Mouse (Mus musculus): ENCODE data around the gene Tyrp1. TPM values are rescaled to one million over a fixed set of nuclear protein-coding genes. Genes with fewer than 3 reads are reported as not detected.

The Tyrp1 gene
- total RNA-seq (2014; rRNA removed; ENCODE audit: low replicate concordance): 0.46 and 2.5 TPM in 2 replicates
- 0.70 and 0.99 TPM in 2 replicates for polyA plus RNA-seq (2015; fragmentation: Nextera tagmentation; extraction: Ambion mirVana)

- Histone ChIP-seq H3K27me3 (ENCODE audit: control insufficient read depth, insufficient read depth, low read length) (no peaks in the 10 kb centered on the region), H3K9ac (replicated peaks; ENCODE audit: low read depth, low read length) (no peak within 1 kb of the TSS), H3K9me3 (replicated peaks; ENCODE audit: control insufficient read depth, low read length) (no peaks in the 10 kb centered on the region), H3K27ac (ENCODE audit: low read depth) (no peak within 1 kb of the TSS), H3K4me3 (ENCODE audit: low read depth, low read length) (no peak within 1 kb of the TSS), H3K4me2 (ENCODE audit: low read depth, low read length) (no peak within 1 kb of the TSS), H3K4me1 (ENCODE audit: control insufficient read depth, insufficient read depth) (no peaks in the 10 kb centered on the region), H3K36me3 (replicated peaks; ENCODE audit: control insufficient read depth, insufficient read depth, low read length) (no peaks in the 10 kb centered on the region)
- WGBS: 39% methylated on average over 3 of the region's 3 CpGs
- TF ChIP-seq EP300 (IDR thresholded peaks at IDR 0.05; ENCODE audit: low read depth) (no peak), CTCF (IDR thresholded peaks at IDR 0.05; ENCODE audit: low read depth) (no peak)
- ATAC-seq (ENCODE audit: insufficient read depth, low read depth) (no peak), DNase-seq (ENCODE audit: low spot score) (no peak)
Measured at GRCm38 (mm10) chr4:80834050-80834449, at the start of gene Tyrp1. Gene Tyrp1, plus strand, starts transcription at chr4:80834123.

DNA sequence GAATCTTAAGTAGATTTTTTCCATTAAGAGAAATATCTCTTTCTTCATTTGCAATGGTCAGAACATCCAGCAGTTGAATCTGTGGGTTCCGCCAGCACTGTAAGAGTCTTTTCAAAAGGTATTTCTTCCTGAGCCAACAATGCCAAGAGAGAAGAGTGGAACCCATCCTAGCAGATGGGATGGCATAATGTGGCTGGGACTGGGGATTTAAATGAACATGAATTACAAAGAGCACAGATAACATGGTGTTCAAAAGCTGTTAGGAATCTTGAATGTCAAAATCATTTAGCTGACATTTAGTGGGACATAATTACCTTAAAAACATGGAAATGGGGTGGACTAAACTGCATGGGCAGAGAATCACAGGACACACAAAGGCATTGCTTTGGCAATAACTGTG lies 45.6 kb upstream of the Tyrp1 start:
- ATAC-seq (ENCODE audit: insufficient read depth, low read depth) (no peak), DNase-seq (ENCODE audit: low spot score) (no peak)
- 77% methylated on average over 1 of the region's 1 CpGs for WGBS
- no peak for TF ChIP-seq EP300 (IDR thresholded peaks at IDR 0.05; ENCODE audit: low read depth)
- Histone ChIP-seq H3K9me3 (replicated peaks; ENCODE audit: control insufficient read depth, low read length) (no peaks in the 10 kb centered on the region), H3K4me2 (ENCODE audit: low read depth, low read length) (no peak overlapping the region), H3K27ac (ENCODE audit: low read depth) (no peak overlapping the region), H3K4me1 (ENCODE audit: control insufficient read depth, insufficient read depth) (no peaks in the 10 kb centered on the region), H3K4me3 (ENCODE audit: low read depth, low read length) (no peak overlapping the region), H3K9ac (replicated peaks; ENCODE audit: low read depth, low read length) (no peak overlapping the region), H3K27me3 (ENCODE audit: control insufficient read depth, insufficient read depth, low read length) (no peaks in the 10 kb centered on the region), H3K36me3 (replicated peaks; ENCODE audit: control insufficient read depth, insufficient read depth, low read length) (no peaks in the 10 kb centered on the region)

- ATAC-seq (ENCODE audit: insufficient read depth, low read depth) (no peak), DNase-seq (ENCODE audit: low spot score) (no peak)
- Histone ChIP-seq H3K36me3 (replicated peaks; ENCODE audit: control insufficient read depth, insufficient read depth, low read length) (no peaks in the 10 kb centered on the region), H3K4me3 (ENCODE audit: low read depth, low read length) (no peak overlapping the region), H3K4me2 (ENCODE audit: low read depth, low read length) (no peak overlapping the region), H3K9me3 (replicated peaks; ENCODE audit: control insufficient read depth, low read length) (no peaks in the 10 kb centered on the region), H3K9ac (replicated peaks; ENCODE audit: low read depth, low read length) (no peak overlapping the region), H3K27me3 (ENCODE audit: control insufficient read depth, insufficient read depth, low read length) (no peaks in the 10 kb centered on the region), H3K4me1 (ENCODE audit: control insufficient read depth, insufficient read depth) (no peaks in the 10 kb centered on the region), H3K27ac (ENCODE audit: low read depth) (no peak overlapping the region)
- TF ChIP-seq EP300 (IDR thresholded peaks at IDR 0.05; ENCODE audit: low read depth) (no peak), CTCF (IDR thresholded peaks at IDR 0.05; ENCODE audit: low read depth) (no peak)
Measured at GRCm38 (mm10) chr4:80819511-80819910, 14.4 kb upstream of the Tyrp1 start.

GRCm38 (mm10) chr4:80821945-80822344 lies 12.0 kb upstream of the Tyrp1 start:
- no peak for ATAC-seq (ENCODE audit: insufficient read depth, low read depth)
- Histone ChIP-seq H3K9ac (replicated peaks; ENCODE audit: low read depth, low read length) (no peak overlapping the region), H3K4me3 (ENCODE audit: low read depth, low read length) (no peak overlapping the region), H3K4me1 (ENCODE audit: control insufficient read depth, insufficient read depth) (no peaks in the 10 kb centered on the region), H3K27me3 (ENCODE audit: control insufficient read depth, insufficient read depth, low read length) (no peaks in the 10 kb centered on the region), H3K4me2 (ENCODE audit: low read depth, low read length) (no peak overlapping the region), H3K27ac (ENCODE audit: low read depth) (no peak overlapping the region), H3K36me3 (replicated peaks; ENCODE audit: control insufficient read depth, insufficient read depth, low read length) (no peaks in the 10 kb centered on the region), H3K9me3 (replicated peaks; ENCODE audit: control insufficient read depth, low read length) (no peaks in the 10 kb centered on the region)
- TF ChIP-seq CTCF (IDR thresholded peaks at IDR 0.05; ENCODE audit: low read depth): no peak
- TF ChIP-seq EP300 (IDR thresholded peaks at IDR 0.05; ENCODE audit: low read depth): no peak
- no peak for DNase-seq (ENCODE audit: low spot score)
- 65% methylated on average over 3 of the region's 3 CpGs for WGBS

DNA sequence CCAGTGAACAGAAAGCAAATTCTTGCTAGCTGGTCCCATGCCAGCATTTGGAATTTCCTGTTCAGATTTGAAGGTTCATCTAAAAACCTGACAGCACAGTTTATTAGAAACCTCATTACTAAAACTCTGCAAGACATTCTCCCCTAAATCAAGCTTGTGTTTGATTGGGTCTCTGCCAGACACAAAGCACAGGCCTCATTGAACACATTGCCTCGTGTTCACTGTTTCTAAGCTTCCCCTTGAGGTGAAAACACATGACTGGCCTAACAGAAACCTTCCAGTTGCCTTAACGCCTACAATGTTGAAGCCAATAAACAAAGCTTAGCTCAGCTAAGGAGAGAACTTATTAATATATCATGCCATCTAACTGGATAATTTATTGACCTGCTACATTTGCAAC lies 5.7 kb upstream of the Tyrp1 start:
- Histone ChIP-seq H3K9ac (replicated peaks; ENCODE audit: low read depth, low read length) (no peak overlapping the region), H3K4me1 (ENCODE audit: control insufficient read depth, insufficient read depth) (no peaks in the 10 kb centered on the region), H3K4me3 (ENCODE audit: low read depth, low read length) (no peak overlapping the region), H3K36me3 (replicated peaks; ENCODE audit: control insufficient read depth, insufficient read depth, low read length) (no peaks in the 10 kb centered on the region), H3K4me2 (ENCODE audit: low read depth, low read length) (no peak overlapping the region), H3K27me3 (ENCODE audit: control insufficient read depth, insufficient read depth, low read length) (no peaks in the 10 kb centered on the region), H3K27ac (ENCODE audit: low read depth) (no peak overlapping the region), H3K9me3 (replicated peaks; ENCODE audit: control insufficient read depth, low read length) (no peaks in the 10 kb centered on the region)
- TF ChIP-seq CTCF (IDR thresholded peaks at IDR 0.05; ENCODE audit: low read depth) (no peak), EP300 (IDR thresholded peaks at IDR 0.05; ENCODE audit: low read depth) (no peak)
- ATAC-seq (ENCODE audit: insufficient read depth, low read depth) (no peak), DNase-seq (ENCODE audit: low spot score) (no peak)
- WGBS: 49% methylated on average over 2 of the region's 2 CpGs

DNA sequence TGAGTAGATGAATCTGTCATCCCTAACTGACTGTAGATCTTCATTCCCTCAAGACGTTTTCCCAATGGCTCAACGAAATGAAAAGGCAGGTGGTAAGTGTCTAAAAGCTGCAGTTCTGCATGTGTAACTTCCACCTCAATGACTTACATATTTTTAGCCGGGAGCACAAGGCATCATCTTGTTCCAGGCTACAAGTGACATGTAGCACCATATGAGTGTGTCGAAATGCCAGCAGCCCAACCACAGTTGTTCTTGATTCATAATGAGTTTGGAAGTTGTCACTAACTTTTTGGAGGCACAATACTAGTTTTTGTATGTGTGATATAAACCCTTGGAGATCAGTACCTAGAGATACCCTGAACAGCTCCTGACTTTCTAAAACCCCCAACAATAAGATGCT lies 5.4 kb downstream of the Tyrp1 start:
- no peak overlapping the region for H3K27ac ChIP-seq (ENCODE audit: low read depth)
- no peak overlapping the region for H3K4me3 ChIP-seq (ENCODE audit: low read depth, low read length)
- H3K4me2 ChIP-seq (ENCODE audit: low read depth, low read length): no peak overlapping the region
- WGBS: 61% methylated on average over 4 of the region's 4 CpGs
- no peaks in the 10 kb centered on the region for H3K9me3 ChIP-seq (replicated peaks; ENCODE audit: control insufficient read depth, low read length)
- no peak for DNase-seq (ENCODE audit: low spot score)
- TF ChIP-seq EP300 (IDR thresholded peaks at IDR 0.05; ENCODE audit: low read depth) (no peak), CTCF (IDR thresholded peaks at IDR 0.05; ENCODE audit: low read depth) (no peak)
- H3K27me3 ChIP-seq (ENCODE audit: control insufficient read depth, insufficient read depth, low read length): no peaks in the 10 kb centered on the region
- H3K4me1 ChIP-seq (ENCODE audit: control insufficient read depth, insufficient read depth): no peaks in the 10 kb centered on the region
- no peaks in the 10 kb centered on the region for H3K36me3 ChIP-seq (replicated peaks; ENCODE audit: control insufficient read depth, insufficient read depth, low read length)
- ATAC-seq (ENCODE audit: insufficient read depth, low read depth): no peak
- H3K9ac ChIP-seq (replicated peaks; ENCODE audit: low read depth, low read length): no peak overlapping the region
